Mouse (Mus musculus) CD4-positive, CD25-positive, alpha-beta regulatory T cell, adult 4 months (primary cell): Measurements from ENCODE around the gene Sugt1. TPM values are rescaled to one million over a fixed set of nuclear protein-coding genes. Genes with fewer than 3 reads are reported as not detected.

ENCODE experiments used
- ATAC-seq: one replicate; pipeline ENCODE4 v1.8.0; 2017
- polyA plus RNA-seq, 2 experiments: library from polyadenylated mRNA; unstranded; fragments of 100-300 nt; shearing (Covaris generic); gene quantifications; one replicate each; pipeline ENCODE4 v1.2.1; 2017

The Sugt1 gene
- polyA plus RNA-seq, 2 experiments from 2014 or later = 111 to 162 TPM

DNA sequence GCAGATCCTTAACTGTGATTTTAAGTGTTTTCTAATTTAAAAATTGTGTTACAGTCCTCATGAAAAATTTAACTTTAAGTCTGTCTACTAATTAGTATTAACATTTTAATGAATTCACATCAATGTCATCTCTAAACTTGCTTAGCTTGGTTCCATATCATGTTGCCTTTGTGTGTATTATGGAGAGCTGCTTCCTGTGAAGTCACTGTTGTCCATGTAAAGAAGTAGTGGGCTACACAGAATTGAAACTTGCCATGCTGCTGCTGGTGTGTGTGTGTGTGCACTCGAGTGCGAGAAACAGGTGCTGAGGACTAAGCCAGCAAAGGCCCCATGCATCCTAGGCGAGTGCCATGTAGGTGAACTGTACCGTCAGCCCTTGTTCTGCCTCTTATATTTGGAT, 19.9 kb downstream of the Sugt1 start:
- no peak for ATAC-seq

DNA sequence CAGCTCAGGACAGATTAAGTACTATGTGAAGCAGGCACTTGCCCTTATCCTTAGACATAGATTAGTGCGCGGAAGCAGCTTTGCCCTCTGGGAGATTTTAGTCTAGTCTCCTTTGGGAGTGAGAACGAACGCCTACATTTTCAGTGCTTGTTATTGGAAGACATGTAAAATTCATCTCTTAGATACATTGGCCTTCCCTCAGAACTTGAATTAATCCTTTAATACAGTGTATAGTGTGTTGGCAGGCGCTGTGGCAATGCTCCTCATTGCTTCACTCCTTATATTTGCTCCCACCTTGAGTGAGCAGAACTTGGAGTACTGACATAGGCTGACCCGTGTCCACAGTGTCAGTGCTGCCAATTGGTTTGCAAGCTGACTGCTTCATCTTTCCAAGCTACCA, 20.8 kb downstream of the Sugt1 start:
- ATAC-seq = no peak

DNA sequence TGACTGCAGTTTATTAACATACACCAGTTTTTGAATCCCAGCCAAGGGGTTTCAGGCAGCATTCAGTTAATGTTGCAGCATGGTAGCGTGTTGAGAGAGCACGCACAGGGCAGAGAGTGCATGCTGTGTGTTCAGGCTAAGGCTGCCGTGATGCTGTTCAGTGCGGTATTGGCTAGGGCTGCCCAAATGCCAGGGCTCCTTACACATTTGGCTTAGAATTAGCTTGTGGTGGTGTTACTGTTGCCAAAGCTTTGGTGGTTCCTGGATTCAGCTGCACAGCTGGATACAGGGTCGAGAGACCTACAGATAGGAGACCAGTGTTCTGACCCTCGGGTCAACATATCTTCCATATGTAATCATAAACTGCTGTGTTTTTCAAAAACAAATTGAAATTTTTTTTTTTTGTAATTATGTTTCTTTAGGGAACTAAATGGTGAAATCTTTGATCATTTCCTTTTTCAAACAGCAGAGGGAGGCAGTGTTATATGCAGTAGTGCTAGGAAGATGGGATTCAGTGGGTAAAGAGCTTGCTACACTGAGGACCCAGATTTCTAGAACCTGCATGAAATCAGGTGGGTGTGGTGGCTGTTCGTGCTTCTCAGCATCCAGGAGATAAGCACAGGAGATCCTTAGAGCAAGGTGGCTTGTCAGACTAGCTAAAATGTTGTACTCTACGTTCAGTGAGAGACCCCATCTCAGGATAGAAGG, 29.8 kb downstream of the Sugt1 start:
- ATAC-seq = no peak

DNA sequence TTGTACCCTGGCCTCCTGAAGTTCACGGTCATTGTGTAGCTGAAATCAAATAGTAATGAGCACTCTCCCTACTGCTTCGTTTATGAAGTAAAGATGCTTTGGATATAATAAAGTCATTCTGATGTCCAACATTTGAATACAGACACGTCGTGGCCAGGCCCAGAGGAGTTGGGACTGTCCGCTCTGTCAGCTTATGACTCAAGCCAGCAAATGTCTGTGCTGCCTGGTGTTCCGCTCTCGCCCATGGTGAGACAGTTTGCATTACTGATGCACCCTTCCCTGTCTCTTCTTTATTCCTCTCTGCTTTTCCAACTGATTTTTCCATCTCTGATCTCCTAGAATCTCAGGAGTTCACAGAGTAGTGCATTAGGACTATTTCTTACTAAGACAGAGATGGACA, 32.3 kb downstream of the Sugt1 start:
- ATAC-seq = no peak

DNA sequence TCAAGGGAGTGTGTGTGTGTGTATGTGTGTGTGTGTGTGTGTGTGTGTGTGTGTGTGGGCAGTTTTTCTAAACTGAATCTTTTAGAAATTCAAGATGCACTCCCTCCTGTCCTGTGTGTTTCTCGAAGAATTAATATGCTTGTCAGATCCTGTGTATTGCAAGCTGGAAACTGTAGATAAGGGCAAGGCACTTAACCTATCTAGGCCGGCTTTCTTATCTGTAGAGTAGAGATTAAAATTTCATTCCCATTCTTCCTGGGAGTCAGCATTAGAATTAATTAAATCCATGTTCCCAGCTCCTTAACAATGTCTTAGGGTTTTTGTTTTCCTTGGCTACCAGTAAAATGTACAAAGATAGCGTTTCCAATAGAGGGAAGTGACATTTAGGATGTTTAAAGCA, 33.7 kb downstream of the Sugt1 start:
- ATAC-seq = no peak

DNA sequence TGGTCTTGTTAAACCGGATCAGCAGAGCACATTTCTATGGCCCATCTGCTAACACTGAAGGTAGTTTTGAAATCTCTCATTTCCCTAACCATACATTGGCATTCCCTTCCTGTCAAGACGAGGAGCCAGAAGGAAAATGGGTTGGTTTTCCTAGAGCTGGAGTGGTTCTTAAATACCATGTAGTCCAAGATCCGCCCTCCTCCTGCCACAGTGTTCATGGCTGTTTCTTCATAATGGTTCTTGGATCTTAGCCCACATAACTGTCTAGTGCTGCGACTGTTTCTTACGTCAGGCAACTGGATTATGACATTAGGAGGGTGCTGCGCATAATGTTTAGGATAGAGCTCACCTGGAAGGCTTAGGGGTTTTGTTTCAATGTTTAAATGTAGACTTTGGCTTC, 44.8 kb downstream of the Sugt1 start:
- no peak for ATAC-seq

DNA sequence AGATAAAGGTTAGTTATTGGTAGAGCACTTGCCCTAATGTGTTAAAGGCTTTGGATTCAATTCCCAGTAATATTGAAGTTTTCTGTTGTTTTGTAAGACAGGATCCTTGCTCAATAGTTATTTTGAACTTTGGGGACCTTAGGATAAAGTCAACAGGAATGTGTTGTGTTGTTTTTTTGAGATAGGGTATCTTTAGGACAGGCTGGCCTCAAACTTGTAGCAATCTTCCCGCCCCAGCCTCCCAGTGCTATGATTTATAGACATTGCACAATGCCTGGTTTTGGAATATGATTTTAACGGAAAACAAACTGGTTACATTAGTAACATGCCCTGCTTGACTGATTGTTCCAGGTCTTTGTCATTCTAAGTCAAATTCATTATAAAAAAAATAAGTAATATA, 45.7 kb downstream of the Sugt1 start:
- ATAC-seq = no peak

DNA sequence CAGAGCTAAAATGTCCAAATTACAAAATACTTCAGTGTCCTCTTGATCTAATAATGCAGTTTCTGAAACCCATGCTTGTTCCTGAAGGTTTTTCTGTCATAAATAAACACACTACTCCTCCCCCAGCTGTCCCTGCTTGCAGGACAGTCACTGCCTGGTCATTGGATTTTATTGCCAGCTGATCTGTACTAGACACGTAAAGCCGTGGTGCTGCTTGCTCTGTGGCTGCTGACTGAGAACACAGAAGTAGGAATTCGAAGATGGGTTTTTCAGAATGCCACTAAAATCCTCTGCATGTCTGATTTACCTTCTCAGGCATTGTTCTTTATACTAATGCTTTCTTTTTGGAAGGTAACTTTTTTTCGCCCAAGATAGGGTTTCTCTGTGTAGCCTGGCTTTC, 49.3 kb downstream of the Sugt1 start:
- no peak for ATAC-seq

DNA sequence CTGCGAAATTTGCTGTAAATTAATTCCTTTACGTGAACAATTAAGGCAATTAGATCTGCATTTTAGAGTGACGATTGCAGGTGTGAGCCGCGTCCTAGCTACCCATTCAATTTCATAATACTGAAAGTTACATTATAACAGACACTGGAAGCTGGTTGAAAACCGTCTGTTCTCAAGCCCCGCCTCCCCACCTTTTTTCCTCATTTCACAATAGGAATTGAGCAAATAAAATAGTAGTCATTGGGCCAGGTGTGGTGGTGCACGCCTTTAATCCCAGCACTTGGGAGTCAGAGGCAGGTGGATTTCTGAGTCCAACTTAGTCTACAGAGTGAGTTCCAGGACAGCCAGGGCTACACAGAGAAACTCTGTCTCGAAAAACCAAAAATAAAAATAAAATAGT, 54.6 kb downstream of the Sugt1 start:
- ATAC-seq = no peak

DNA sequence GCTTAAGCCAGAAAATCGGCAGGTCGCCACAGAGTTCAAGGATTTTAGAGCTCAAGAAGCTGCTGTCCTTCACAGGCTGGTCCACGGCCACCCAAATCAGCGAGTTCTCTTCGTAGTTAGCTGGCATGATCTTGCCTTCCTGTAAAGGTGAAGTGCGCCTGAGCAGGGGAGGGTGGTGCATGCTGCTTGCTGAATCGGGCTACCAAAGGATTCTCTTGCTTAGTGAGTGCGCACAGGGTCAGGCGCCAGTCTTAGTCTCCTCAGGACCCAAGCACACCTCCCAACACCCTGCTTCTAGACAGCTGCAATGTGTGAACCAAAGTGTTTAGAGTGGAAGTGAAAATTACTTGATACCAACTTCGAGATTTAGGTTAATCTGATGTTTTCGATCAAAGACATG, 57.9 kb downstream of the Sugt1 start:
- ATAC-seq = no peak

DNA sequence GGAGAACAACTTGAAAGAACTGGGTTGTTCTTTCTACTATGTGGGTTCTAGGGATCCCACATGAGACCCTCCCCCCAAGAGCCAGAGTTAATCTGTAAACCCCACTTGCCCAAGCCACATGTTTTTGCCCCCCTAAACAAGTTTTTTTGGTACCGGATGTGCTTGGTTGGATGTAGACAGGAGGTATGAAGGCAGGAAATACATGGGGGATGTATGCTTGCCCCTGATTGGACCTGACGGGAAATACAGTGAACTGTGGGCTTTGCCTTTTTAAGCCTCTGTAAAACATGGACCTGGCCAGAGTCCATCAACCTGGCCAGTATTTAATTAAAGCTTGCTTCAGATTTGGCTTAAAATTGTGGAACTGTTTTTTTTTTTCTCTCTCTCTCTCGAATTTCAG, 62.2 kb downstream of the Sugt1 start:
- ATAC-seq = no peak

DNA sequence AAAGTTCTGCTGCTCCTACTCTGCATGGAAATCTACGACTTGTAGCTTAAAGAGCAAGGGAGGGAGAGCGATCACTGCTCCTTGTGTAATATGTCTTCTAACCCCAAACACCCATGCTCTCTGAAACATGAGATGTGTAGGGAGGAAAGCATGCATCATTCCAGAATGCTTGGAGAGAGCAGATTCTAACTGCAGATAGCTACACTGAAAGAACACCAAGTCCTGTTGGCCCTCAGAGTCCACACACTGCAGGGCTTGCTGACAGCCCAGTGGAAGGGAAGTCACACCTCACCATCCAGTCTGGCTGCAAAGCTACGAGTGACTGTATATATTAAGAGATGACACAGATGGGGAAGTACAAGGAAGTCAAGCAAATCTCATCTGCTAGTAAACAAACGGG, 65.2 kb downstream of the Sugt1 start:
- no peak for ATAC-seq

DNA sequence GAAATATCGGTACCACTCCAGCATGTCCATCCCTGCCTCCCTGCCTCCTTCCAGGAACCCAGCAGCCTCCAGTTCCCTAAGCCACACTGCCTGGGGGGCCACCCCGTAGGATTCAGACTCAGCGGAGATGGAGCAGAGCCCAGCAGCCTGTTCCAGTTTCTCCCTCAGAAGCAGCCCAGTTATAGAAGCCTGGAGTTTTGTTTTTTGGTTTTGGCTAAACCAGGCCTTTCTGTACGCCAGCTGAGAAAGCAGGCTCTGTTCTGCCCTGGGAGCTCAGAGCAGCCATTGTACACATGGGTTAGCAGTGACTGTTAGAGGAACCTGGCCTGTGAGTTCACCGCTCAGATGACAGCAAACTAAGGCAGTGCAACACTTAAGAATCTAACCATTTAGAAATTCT, 70.8 kb downstream of the Sugt1 start:
- no peak for ATAC-seq

DNA sequence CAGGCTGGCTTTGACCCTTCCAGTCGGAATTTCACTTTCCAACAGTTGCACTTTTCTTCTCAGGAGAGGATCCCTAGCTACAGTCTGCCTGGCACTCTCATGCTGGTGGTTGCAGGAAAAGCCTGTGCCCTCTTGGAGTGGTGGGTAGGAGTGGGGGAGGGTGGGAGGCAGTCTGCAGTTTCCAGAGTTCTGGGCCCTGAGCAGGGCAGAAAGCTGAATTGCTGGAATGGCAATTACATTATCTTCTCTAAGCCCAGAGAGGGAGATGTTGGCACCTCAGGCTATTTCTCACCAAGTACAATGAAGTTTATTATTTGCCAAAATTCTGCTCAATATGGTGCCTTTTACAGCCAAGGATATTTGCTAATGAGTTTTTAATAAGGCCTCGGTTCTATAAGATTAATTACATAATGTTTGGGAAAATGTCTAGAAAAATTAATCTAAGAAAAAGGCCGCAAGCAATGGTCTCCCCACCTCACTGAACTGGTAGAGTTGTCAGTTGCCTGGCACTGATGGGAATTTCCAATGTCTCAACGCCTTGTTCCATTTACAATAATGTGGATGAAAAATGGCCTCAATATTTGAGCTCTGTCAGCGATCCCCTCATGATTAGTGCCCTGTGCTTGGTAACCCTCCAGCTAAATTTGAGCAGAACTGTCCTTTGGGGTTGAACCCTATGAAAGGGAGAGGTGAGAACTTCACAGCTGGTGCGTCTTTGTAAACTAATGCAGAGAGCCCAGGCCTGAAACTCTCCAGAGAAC, 71.4 kb downstream of the Sugt1 start:
- no peak for ATAC-seq

DNA sequence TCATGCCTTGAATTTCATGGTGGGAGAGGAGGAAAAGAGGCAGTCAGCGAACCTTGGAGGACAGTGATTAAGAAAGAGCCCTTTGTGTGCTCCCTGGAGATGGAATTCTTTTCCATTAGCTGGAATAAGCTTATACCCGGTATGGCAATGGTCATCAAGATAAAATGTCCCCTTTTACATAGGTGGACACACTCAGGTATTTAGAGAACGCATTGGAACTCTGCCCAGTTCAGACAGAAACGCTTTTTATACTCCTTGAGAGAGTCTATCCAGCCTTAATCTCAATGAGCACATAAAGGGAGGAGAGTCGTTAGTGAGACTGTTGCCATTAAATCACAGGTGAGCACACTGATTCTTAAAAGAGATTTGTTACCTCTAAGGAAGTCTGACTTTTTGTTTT, 73.0 kb downstream of the Sugt1 start:
- no peak for ATAC-seq

DNA sequence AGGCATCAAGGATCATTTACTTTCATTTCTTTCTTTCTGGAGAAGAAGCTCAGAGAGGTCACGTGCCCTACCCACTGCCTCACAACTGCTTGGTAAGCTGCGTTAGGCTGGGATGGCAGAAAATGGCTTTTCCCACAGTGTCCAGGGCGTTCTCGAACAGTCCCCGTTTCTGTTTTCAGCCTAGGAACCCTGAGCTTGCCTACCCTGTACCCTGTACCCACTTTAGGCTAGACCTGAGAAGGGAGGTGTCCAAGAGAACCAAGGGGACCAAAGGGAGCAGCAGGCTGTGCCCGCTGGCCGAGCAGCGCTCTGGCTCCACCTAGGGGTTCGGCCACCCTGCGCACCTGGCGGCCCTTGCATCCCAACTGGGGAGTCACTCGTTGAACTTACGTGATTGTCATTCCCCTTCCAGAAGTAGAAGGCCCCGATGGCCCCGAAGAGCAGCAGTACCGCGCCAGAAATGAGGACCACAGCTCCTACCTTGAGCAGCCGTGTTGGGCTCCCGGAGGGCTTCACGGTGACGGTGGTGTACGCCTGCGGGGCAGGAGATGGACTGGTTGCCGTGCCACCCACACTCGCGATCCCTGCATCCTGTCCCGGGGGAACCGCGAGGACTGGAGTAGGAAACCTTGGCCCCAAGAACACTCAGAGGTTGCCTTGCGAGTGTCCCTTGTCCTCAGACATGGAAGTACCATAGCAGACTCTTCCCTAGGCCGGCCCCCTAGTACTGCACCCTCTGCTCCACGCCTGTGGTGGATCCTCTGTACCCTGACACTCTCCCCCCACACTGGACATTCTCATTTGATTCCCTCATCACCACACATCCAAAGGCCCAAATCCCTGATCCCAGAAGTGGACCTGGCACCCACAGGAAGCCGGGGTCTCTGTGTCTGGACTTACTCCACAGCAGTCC, 73.8 kb downstream of the Sugt1 start:
- ATAC-seq = peak; percentile 87

DNA sequence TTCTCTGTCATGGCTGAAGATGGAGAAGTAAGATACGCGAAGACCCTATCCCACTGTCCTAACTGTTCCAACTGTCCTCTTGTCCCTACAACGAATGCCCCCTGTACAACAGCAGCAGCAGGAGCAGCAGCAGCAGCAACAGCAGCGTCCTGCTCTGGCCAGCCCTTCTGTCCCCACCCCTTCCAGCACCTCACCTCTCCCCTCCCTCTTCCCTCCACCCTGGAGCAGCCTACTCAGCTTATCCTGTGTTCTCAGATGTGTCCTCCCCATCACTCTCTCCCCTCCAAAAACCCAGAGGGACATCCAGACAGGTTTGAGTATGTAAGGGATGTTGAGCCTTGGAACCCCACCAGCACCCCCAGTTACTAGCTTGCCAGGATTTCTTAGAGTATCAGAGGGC, 74.5 kb downstream of the Sugt1 start, which contains the start of gene Cnmd:
TSS of gene Cnmd (minus strand) at position 170 of the 400 bp plus-strand sequence.
- no peak for ATAC-seq

DNA sequence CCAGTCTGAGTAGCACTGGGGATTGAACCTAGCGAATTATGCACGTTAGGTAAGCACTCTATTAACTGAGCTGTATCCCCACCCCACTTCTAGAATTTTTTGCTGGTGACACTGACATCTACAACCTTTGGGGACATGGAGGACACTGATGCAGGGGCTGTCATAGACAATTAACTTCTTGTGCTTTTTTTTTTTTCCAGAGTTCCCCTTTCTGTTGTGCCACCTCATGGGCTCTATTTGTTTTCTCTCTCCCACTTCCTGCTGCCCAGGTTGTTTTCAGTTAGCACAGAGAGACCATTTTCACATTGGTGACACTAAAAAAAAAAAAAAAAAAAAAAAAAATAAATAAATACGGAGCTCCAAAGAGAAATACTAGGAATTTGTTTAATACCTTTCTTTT, 83.5 kb downstream of the Sugt1 start:
- ATAC-seq = no peak

DNA sequence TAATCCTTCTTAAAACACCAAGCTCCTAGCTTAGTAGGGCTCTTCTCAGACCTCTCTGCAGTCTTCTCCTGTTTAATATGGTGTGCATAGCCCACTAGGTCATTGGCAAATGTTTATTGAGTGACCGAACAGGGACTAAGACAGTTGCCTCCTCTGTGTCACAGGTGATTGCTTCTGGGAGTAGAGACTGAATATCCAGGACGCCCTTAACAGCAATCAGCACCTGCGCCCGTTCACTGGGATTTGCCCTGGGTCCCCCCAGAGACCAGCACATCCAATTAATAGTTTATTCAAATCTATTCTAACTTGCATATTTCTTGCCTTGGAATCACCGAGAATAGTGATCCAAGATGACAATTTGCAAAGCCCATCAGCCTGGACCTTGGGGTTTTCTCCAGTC, 85.1 kb downstream of the Sugt1 start:
- ATAC-seq = no peak

DNA sequence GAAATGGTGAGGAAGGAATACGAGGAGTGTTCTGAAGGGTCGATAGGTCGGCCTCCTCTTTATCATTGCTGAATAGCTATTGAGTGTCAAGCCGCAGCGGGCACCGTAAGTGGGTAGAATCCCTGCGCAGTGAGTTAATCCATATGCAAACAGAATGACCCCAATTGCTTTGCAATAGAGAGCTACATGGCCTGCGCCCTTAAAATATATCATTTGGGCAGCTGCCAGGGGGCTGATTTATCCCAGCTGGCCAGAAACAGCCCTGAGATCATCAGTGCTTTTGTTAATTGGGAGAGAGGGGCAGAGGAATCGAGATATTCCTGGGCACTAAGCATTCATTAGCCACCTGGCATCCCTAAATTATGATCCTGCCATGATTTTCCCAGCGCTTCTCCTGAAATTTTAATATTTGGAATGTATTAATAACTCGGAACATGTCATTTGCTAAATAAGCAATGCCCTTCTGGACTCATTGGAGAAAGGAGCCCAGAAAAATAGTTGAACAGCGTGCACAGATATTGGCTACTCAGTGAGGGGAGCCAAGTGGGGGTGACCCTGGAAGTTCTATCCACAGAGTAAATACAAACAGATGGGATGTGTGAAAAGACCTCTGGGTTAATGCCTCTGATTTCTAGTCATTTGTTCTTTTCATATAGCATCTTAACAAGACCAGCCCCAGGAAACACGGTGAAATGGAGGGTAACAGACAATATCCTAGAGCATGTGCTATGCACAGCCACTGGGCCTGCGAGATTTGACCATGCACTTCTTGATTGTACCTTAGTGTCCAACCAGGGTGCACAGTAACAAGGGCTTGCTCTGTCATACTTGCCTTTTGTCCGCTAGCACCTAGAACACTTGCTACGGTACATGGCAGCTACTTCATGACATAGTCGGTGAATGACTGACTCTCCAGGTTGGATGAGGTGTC, 85.9 kb downstream of the Sugt1 start:
- no peak for ATAC-seq

DNA sequence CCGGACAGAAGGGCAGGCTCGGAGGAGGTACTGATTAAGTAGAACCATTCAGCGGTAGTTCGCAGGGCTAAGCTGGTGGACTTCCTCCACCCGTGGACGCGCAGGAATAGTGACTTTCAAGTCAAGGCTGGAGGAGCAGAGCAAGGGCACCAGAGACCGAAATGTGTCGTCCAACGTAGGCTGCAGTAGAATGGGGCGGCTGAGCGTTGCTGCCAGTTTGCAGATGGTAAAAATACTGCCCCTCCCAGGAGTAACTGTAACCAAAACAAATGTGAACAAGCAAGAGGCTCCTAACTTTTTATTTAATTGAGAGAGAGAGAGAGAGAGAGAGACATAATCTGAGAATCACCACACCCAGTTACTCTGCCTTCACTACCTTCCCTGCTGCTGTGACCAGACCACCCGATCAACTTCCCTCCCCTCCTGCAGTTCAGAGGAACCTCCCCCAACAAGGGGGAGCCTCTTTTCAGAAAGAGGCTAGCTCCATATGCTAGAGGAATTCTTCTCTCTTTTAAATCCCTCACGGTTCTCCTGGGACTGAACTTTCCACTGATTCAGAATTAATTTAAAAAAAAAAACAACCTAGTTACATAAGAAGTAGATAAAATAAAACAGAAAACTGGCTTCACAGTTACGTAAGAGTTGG, 89.7 kb downstream of the Sugt1 start:
- no peak for ATAC-seq
